Comparison of ENCODE assay signal across 21 mouse cellular contexts in genomic region chr13:24498342-24498741, GRCm38 (mm10).
"Had no signal": no experiment of that assay in that cellular context is flagged by ENCODE, and none has a peak within 500 bp of the region (broad histone marks: within the 10 kb centered on the region; RNA-seq: fewer than 3 reads in every experiment).

No protein-coding gene starts in this region.

- H3K4me2 ChIP-seq: limb, embryonic 12.5 days; limb, embryonic 15.5 days; liver, embryonic 13.5 days; midbrain, embryonic 13.5 days; neural tube, embryonic 13.5 days had no signal

- H3K4me3 ChIP-seq: limb, embryonic 12.5 days; limb, embryonic 15.5 days; liver, embryonic 13.5 days; midbrain, embryonic 10.5 days; midbrain, embryonic 13.5 days; myocyte; neural tube, embryonic 13.5 days had no signal

- H3K27ac ChIP-seq: limb, embryonic 12.5 days; limb, embryonic 15.5 days; midbrain, embryonic 10.5 days; midbrain, embryonic 13.5 days; neural tube, embryonic 13.5 days had no signal

- H3K36me3 ChIP-seq: limb, embryonic 12.5 days; limb, embryonic 15.5 days; liver, embryonic 13.5 days; midbrain, embryonic 10.5 days; midbrain, embryonic 13.5 days; neural tube, embryonic 13.5 days had no signal

- ATAC-seq: midbrain, embryonic 13.5 days; midbrain, embryonic 16.5 days had no signal

- H3K4me1 ChIP-seq: limb, embryonic 12.5 days; limb, embryonic 15.5 days had no signal

- H3K27me3 ChIP-seq: limb, embryonic 12.5 days; limb, embryonic 15.5 days; liver, embryonic 13.5 days; midbrain, embryonic 13.5 days; neural tube, embryonic 13.5 days had no signal

- H3K9ac ChIP-seq: limb, embryonic 12.5 days; limb, embryonic 15.5 days; liver, embryonic 13.5 days; midbrain, embryonic 13.5 days; neural tube, embryonic 13.5 days had no signal

- H3K9me3 ChIP-seq: limb, embryonic 12.5 days; limb, embryonic 15.5 days; liver, embryonic 13.5 days; midbrain, embryonic 10.5 days; midbrain, embryonic 13.5 days; neural tube, embryonic 13.5 days had no signal

- DNase-seq: kidney, adult 9 months; kidney, postnatal 14 days; kidney, postnatal 4 days; left cerebral cortex, postnatal 4 days; liver, embryonic 13.5 days; lung, adult 2 months; lung, postnatal 14 days; lung, postnatal 4 days; retina, postnatal 1 day; right cerebral cortex, postnatal 25 days; spleen, adult 18-20 months; thymus, adult 18-20 months; thymus, postnatal 14 days; thymus, postnatal 4 days had no signal
